Mouse (Mus musculus): Measurements from ENCODE around the gene Ttc24. TPM values are rescaled to one million over a fixed set of nuclear protein-coding genes. Genes with fewer than 3 reads are reported as not detected.

Gene Ttc24
- not detected in 2 replicates for polyA plus RNA-seq (2015; fragmentation: Nextera tagmentation; extraction: Ambion mirVana)

GRCm38 (mm10) chr3:88078204-88078603 is at the start of gene Ttc24:
Gene Ttc24, minus strand, starts transcription at chr3:88078304.
- WGBS (ENCODE audit: insufficient replicate concordance) = 63% methylated on average over 4 of the region's 4 CpGs
- no peak within 1 kb of the TSS for H3K4me2 ChIP-seq (ENCODE audit: low read depth, low read length)

DNA sequence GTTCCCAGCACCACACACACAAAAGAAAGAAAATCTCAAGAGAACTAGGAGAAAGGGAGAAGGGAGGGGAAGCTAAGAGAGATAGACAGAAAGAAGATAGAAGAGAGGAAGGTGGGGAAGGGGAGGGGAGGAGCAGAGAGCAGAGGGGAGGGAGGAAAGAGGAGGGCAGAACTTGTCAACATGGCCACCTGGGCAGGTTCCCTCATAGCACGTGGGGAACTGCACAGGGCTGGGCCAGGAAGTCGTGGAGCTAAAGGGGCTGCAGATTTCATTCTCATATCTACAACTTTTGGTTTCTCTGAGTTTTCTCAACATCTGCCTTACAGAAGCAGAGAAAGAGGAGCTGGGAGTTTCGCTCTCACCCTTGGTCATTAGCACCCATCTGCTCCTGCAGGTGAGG is 49.5 kb upstream of the Ttc24 start:
- Histone ChIP-seq H3K9ac (ENCODE audit: low read depth, low read length) (no peak overlapping the region), H3K27ac (ENCODE audit: low read length) (no peak overlapping the region), H3K36me3 (ENCODE audit: control insufficient read depth, insufficient read depth) (no peaks in the 10 kb centered on the region), H3K27me3 (ENCODE audit: control insufficient read depth, insufficient read depth, low read depth, low read length) (no peaks in the 10 kb centered on the region), H3K4me3 (ENCODE audit: low read depth, low read length) (no peak overlapping the region), H3K4me1 (ENCODE audit: control insufficient read depth, low read depth, low read length) (no peaks in the 10 kb centered on the region), H3K9me3 (replicated peaks; ENCODE audit: control insufficient read depth, low read length) (no peaks in the 10 kb centered on the region), H3K4me2 (ENCODE audit: low read depth, low read length) (no peak overlapping the region)
- ATAC-seq (ENCODE audit: low read depth) = no peak
- 31% methylated on average over 3 of the region's 3 CpGs for WGBS (ENCODE audit: insufficient replicate concordance)

More at GRCm38 (mm10) chr3:88078204-88078603, at the start of gene Ttc24:
- no peak for ATAC-seq (ENCODE audit: low read depth)
- no peaks in the 10 kb centered on the region for H3K27me3 ChIP-seq (ENCODE audit: control insufficient read depth, insufficient read depth, low read depth, low read length)
- H3K9me3 ChIP-seq (replicated peaks; ENCODE audit: control insufficient read depth, low read length) = no peaks in the 10 kb centered on the region
- H3K36me3 ChIP-seq (ENCODE audit: control insufficient read depth, insufficient read depth) = no peaks in the 10 kb centered on the region
- H3K9ac ChIP-seq (ENCODE audit: low read depth, low read length) = no peak within 1 kb of the TSS
- no peak within 1 kb of the TSS for H3K4me3 ChIP-seq (ENCODE audit: low read depth, low read length)
- H3K27ac ChIP-seq (ENCODE audit: low read length) = no peak within 1 kb of the TSS
- peaks cover 10% of the 10 kb centered on the region for H3K4me1 ChIP-seq (ENCODE audit: control insufficient read depth, low read depth, low read length)

DNA sequence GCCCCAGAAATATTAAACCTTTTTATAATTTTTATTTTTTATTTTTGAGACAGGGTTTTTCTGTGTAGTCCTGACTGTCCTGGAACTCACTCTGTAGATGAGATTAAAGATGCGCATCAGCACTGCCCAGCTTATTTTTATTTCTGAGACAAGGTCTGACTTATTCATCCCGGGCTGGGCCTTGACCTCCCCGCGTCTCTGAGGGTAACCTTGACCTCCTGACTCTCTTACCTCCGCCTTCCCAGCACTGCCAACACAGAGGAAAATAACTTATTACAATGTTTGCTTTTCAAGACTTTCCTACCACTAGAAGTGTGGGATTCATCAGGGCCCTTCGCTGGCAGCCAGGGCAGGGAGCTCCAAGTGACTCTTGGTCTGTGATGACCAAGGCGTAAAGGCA is 48.1 kb upstream of the Ttc24 start:
- WGBS (ENCODE audit: insufficient replicate concordance) = 72% methylated on average over 7 of the region's 7 CpGs
- H3K4me2 ChIP-seq (ENCODE audit: low read depth, low read length) = no peak overlapping the region
- no peak overlapping the region for H3K9ac ChIP-seq (ENCODE audit: low read depth, low read length)
- H3K27me3 ChIP-seq (ENCODE audit: control insufficient read depth, insufficient read depth, low read depth, low read length) = no peaks in the 10 kb centered on the region
- H3K36me3 ChIP-seq (ENCODE audit: control insufficient read depth, insufficient read depth) = no peaks in the 10 kb centered on the region
- ATAC-seq (ENCODE audit: low read depth) = no peak
- H3K9me3 ChIP-seq (replicated peaks; ENCODE audit: control insufficient read depth, low read length) = no peaks in the 10 kb centered on the region
- H3K4me3 ChIP-seq (ENCODE audit: low read depth, low read length) = no peak overlapping the region
- no peak overlapping the region for H3K27ac ChIP-seq (ENCODE audit: low read length)
- H3K4me1 ChIP-seq (ENCODE audit: control insufficient read depth, low read depth, low read length) = no peaks in the 10 kb centered on the region

DNA sequence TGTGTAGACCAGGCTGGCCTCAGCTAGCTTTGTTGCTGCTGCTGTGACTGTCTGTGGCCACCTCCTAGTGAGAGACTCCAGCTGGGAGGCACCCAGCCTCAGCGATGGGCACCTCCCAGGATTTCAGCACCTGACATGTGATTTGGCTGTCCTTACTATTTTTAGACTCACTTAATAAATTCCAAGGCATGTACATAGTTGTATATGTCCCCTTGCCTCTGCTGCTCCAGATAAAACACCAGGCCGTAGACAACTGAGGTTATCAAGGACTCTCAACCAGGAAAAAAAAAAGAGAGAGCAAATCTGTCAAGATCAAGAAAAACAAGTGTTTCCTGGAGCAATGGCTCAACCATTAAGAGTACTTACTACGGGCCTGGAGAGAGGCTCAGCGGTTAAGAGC is 47.1 kb upstream of the Ttc24 start:
- ATAC-seq (ENCODE audit: low read depth) = no peak
- H3K4me3 ChIP-seq (ENCODE audit: low read depth, low read length) = no peak overlapping the region
- H3K9ac ChIP-seq (ENCODE audit: low read depth, low read length) = no peak overlapping the region
- no peaks in the 10 kb centered on the region for H3K36me3 ChIP-seq (ENCODE audit: control insufficient read depth, insufficient read depth)
- no peak overlapping the region for H3K4me2 ChIP-seq (ENCODE audit: low read depth, low read length)
- WGBS (ENCODE audit: insufficient replicate concordance) = 27% methylated on average over 4 of the region's 4 CpGs
- no peaks in the 10 kb centered on the region for H3K4me1 ChIP-seq (ENCODE audit: control insufficient read depth, low read depth, low read length)
- no peak overlapping the region for H3K27ac ChIP-seq (ENCODE audit: low read length)
- H3K9me3 ChIP-seq (replicated peaks; ENCODE audit: control insufficient read depth, low read length) = no peaks in the 10 kb centered on the region
- H3K27me3 ChIP-seq (ENCODE audit: control insufficient read depth, insufficient read depth, low read depth, low read length) = no peaks in the 10 kb centered on the region

DNA sequence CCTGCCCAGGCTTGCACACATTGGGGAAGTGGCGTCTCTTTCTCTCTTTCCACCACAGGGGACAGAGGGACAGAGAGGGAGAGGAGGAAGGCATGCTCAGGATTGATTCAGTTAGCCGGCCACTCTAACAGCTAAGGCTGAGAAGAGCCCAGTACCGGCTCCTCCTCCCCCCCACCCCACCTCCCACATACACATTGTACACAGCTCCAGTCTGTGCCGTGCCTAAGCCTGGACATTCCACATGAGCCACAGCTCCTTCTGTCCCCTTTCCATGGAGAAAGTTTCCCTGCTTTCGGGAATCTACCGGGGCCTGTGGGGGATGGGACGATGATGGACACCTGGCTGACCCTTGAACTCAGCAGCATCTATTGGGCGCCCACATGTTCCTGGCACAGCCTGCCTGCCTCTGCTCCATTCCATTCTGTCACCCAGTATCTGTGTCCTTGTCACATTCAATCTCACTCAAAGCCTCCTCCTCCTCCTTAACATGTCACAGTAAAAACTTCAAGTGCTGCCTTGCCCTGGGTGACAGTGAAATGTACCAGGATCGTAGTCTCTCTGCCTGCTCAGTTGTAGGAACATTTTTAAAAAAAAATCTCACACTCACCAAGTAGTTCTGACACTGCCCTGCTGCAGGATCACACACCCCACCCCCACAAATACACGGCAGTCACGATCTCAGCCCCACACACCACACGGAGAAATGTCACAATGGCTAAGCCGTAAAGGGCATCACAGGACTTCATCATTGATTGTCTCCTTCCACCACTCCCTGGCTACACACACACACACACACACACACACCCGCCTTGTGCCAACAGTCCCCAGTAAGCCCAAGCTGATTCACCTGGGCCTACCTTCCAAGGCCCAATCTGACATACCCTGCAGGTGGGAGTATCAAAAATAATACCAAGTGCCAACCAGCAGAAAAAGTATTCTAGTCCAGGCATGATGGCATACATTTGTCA is 43.3 kb upstream of the Ttc24 start:
- H3K27me3 ChIP-seq (ENCODE audit: control insufficient read depth, insufficient read depth, low read depth, low read length) = no peaks in the 10 kb centered on the region
- no peaks in the 10 kb centered on the region for H3K9me3 ChIP-seq (replicated peaks; ENCODE audit: control insufficient read depth, low read length)
- no peak overlapping the region for H3K4me2 ChIP-seq (ENCODE audit: low read depth, low read length)
- H3K27ac ChIP-seq (ENCODE audit: low read length) = no peak overlapping the region
- 58% methylated on average over 14 of the region's 14 CpGs for WGBS (ENCODE audit: insufficient replicate concordance)
- no peak overlapping the region for H3K9ac ChIP-seq (ENCODE audit: low read depth, low read length)
- 0 out of 2 replicates have a peak, but pooled peaks have one; percentile 21 for ATAC-seq (ENCODE audit: low read depth)
- H3K4me1 ChIP-seq (ENCODE audit: control insufficient read depth, low read depth, low read length) = no peaks in the 10 kb centered on the region
- peaks cover 5% of the 10 kb centered on the region; the same call in 1 of the 2 replicates for H3K36me3 ChIP-seq (ENCODE audit: control insufficient read depth, insufficient read depth)
- H3K4me3 ChIP-seq (ENCODE audit: low read depth, low read length) = no peak overlapping the region

DNA sequence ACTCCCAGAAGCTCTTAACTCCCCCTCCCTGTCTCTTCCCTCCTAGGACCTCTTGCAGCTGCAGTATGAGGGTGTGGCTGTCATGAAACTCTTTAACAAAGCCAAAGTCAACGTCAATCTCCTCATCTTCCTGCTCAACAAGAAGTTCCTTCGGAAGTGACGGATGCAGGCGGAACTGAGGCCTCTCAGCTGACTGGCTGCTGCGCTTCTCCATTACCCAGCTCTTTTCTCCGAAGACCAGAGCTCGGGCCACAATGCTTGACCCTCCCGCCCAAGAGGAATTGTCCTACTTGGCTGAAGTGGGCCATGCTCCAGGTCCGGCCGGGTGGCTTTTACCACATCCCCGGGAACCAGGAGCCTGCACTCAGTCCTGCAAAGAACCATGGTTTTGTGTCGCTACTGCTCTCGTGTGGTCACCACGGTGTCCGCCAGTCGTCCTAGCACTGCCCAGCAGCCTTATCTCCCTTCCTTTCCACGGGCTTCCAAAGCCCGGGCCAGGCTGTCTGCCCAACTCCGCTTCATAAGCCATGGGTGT is 42.1 kb upstream of the Ttc24 start:
- Histone ChIP-seq H3K4me1 (ENCODE audit: control insufficient read depth, low read depth, low read length) (no peaks in the 10 kb centered on the region), H3K27ac (ENCODE audit: low read length) (no peak overlapping the region), H3K9me3 (replicated peaks; ENCODE audit: control insufficient read depth, low read length) (no peaks in the 10 kb centered on the region), H3K4me2 (ENCODE audit: low read depth, low read length) (no peak overlapping the region), H3K9ac (ENCODE audit: low read depth, low read length) (no peak overlapping the region), H3K27me3 (ENCODE audit: control insufficient read depth, insufficient read depth, low read depth, low read length) (no peaks in the 10 kb centered on the region), H3K36me3 (ENCODE audit: control insufficient read depth, insufficient read depth) (peaks cover 8% of the 10 kb centered on the region), H3K4me3 (ENCODE audit: low read depth, low read length) (no peak overlapping the region)
- no peak for ATAC-seq (ENCODE audit: low read depth)
- WGBS (ENCODE audit: insufficient replicate concordance) = 80% methylated on average over 19 of the region's 19 CpGs

DNA sequence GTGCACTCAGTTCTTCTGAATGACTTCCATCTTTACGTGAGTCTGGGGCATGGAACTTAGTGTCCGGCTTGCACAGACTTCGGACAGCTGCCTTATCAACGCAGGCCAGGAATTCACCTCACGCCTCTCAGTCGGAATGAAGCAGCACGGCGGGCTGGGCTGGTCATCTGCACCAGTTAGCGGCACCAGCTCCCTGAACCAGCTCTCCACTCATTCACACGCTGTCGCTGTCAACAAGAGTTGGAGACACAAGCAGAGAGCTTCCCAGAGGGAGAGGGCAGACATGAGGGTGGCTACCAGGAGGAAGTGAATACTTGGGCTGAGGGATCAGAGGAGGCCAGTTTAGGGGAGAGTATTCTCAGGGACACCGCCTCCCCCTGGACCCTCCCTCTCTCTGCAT is 36.3 kb upstream of the Ttc24 start:
- Histone ChIP-seq H3K9me3 (replicated peaks; ENCODE audit: control insufficient read depth, low read length) (no peaks in the 10 kb centered on the region), H3K27me3 (ENCODE audit: control insufficient read depth, insufficient read depth, low read depth, low read length) (no peaks in the 10 kb centered on the region), H3K4me3 (ENCODE audit: low read depth, low read length) (no peak overlapping the region), H3K4me2 (ENCODE audit: low read depth, low read length) (no peak overlapping the region), H3K9ac (ENCODE audit: low read depth, low read length) (no peak overlapping the region), H3K4me1 (ENCODE audit: control insufficient read depth, low read depth, low read length) (no peaks in the 10 kb centered on the region), H3K27ac (ENCODE audit: low read length) (no peak overlapping the region), H3K36me3 (ENCODE audit: control insufficient read depth, insufficient read depth) (peaks cover 13% of the 10 kb centered on the region)
- ATAC-seq (ENCODE audit: low read depth) = no peak
- 82% methylated on average over 12 of the region's 12 CpGs for WGBS (ENCODE audit: insufficient replicate concordance)

GRCm38 (mm10) chr3:88109126-88109525 is 31.0 kb upstream of the Ttc24 start:
- Histone ChIP-seq H3K9ac (ENCODE audit: low read depth, low read length) (no peak overlapping the region), H3K4me3 (ENCODE audit: low read depth, low read length) (no peak overlapping the region), H3K9me3 (replicated peaks; ENCODE audit: control insufficient read depth, low read length) (no peaks in the 10 kb centered on the region), H3K4me1 (ENCODE audit: control insufficient read depth, low read depth, low read length) (no peaks in the 10 kb centered on the region), H3K4me2 (ENCODE audit: low read depth, low read length) (no peak overlapping the region), H3K27me3 (ENCODE audit: control insufficient read depth, insufficient read depth, low read depth, low read length) (no peaks in the 10 kb centered on the region), H3K36me3 (ENCODE audit: control insufficient read depth, insufficient read depth) (peaks cover 16% of the 10 kb centered on the region), H3K27ac (ENCODE audit: low read length) (no peak overlapping the region)
- 86% methylated on average over 6 of the region's 6 CpGs for WGBS (ENCODE audit: insufficient replicate concordance)
- no peak for ATAC-seq (ENCODE audit: low read depth)

DNA sequence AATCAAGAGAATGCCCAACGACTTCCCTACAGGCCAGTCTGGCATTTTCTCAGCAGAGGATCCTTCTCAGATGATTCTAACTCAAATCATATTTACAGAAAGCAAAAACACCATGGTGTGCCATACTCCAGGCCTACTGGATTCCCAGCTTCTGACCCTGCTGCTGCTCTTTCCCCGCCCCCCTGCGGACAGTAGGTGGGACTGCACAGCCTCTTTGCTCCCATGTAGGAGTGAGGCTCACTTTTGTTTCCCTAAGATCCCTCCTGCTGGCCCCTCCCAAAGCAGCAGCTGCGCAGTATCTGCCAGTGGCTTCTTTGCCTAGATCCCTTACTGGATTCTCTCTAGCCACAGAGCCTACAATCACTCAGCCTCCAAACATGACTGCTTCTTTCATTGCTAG is 28.0 kb upstream of the Ttc24 start:
- H3K9ac ChIP-seq (ENCODE audit: low read depth, low read length) = no peak overlapping the region
- H3K27ac ChIP-seq (ENCODE audit: low read length) = no peak overlapping the region
- H3K9me3 ChIP-seq (replicated peaks; ENCODE audit: control insufficient read depth, low read length) = no peaks in the 10 kb centered on the region
- no peak overlapping the region for H3K4me2 ChIP-seq (ENCODE audit: low read depth, low read length)
- no peaks in the 10 kb centered on the region for H3K27me3 ChIP-seq (ENCODE audit: control insufficient read depth, insufficient read depth, low read depth, low read length)
- no peak overlapping the region for H3K4me3 ChIP-seq (ENCODE audit: low read depth, low read length)
- WGBS (ENCODE audit: insufficient replicate concordance) = 80% methylated on average over 4 of the region's 4 CpGs
- H3K4me1 ChIP-seq (ENCODE audit: control insufficient read depth, low read depth, low read length) = no peaks in the 10 kb centered on the region
- ATAC-seq (ENCODE audit: low read depth) = no peak
- peaks cover 14% of the 10 kb centered on the region for H3K36me3 ChIP-seq (ENCODE audit: control insufficient read depth, insufficient read depth)
